Mouse (Mus musculus): ENCODE measurements around the gene Dpf3.

Dpf3 gene

DNA sequence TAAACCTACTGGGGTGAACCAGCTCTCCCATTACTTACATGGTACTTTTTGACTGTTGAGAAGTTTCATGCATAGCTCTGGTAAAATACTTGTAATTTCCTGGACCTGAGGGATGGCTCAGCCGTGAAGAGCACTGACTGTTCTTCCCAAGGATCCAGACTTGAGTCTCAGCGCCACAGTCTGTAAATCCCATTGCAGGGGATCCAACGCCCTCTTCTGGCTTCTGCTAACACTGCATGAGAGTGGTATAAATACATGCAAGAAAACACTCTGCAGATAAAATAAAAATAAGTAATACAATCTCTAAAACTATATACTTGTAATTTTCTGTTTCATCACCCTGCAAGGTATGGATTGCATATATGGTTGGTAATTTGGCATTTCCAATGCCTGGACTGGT is 10.4 kb upstream of the Dpf3 start:
- in situ Hi-C loops (cut with MboI; ENCODE audit: unreplicated experiment in 2 of 2), result loop anchor here (10.0 to 25.0 kb wide), 3 partner anchors 383 to 1011 kb away; no protein-coding TSS in a partner anchor

DNA sequence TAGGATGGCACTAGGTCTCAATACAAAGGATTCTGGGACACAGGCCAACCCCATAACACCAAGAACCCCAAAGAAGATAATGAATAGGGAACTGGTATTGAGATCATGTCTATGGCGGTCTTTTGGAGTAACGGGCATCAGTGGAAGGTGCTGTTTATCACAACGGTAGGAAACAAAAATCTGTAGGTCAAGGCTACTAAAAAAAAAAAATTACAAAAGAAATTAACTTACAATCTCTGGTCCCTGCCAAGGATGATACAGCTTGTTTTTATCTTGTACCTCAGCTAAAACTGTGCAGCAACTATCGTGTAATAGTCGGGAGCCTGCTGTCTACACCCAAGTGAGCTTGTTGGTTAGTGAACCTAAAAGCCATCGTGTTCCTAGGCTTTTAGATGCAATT is 9.2 kb upstream of the Dpf3 start:
- in situ Hi-C loops (cut with MboI; ENCODE audit: unreplicated experiment in 2 of 2), result loop anchor here (10.0 to 25.0 kb wide), 3 partner anchors 382 to 1009 kb away; no protein-coding TSS in a partner anchor

DNA sequence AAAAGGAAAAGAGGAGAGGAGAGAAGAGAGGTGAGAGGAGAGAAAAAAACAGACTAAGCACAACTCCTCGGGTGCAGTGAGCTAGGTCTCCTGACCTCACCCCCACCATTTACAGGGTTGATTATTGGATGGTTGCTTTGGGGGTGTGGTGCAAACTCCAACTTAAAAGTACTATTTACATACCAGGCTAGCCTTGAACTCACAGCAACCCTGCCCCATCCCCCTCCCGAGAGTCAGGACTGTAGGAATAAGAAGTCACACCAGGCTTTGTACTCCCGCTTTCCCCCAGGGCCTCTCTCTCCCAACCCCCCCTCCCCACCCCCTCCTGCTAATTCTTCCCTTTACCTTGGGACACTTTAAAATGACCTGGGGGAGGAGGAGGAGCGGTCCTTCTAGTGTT is 8.8 kb upstream of the Dpf3 start:
- in situ Hi-C loops (cut with MboI; ENCODE audit: unreplicated experiment in 2 of 2), result loop anchor here (10.0 to 25.0 kb wide), 3 partner anchors 382 to 1009 kb away; no protein-coding TSS in a partner anchor

DNA sequence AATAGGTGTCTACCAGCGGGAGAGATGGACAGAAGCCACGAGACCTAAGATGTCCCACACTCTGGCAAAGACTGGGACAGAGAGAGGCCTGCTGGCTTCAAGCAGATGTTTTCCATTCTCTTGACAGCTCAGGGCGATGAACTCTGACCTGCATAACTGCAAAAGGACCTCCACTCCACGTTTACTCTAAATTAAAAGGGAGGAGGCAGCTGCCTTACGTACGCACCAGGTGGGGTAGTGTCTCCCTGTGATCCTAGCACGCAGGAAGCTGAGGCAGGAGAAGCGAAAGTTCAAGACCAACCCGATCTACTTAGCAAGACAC is 8.4 kb upstream of the Dpf3 start:
- in situ Hi-C loops (cut with MboI; ENCODE audit: unreplicated experiment in 2 of 2), result loop anchor here (10.0 to 25.0 kb wide), 3 partner anchors 381 to 1009 kb away; no protein-coding TSS in a partner anchor

DNA sequence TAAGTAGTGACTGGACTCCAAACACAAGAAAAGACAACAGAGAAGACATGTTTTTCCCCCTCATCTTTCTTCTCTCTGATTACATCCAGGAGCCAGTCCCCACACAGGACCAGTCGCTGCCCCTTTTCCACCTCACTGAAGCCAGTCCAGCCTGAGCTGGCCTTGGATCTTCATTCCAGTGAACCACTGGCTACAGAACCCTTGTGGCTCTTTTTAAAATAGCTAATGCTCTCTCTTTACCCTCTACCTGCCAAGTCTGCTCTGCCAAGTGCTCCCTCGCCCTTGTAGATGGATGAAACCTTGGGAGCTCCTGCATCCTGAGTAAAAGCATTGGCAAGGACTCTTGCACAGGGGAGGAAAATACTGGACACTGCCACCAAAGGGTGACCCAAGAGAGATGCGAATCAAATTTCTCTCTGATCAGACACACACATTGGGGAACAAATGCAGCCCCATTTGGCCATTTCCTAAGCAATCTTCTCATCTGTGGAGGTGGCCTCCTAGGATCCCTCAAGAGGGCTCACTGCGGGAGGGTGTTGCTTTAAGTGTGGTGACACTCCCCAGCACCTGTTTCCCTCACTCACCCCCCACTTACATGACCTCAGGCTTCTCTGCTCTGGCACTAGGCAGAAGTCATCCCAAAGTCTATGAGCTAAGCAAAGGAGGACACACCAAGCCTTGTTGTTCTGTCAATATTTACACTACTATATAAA is 7.9 kb upstream of the Dpf3 start:
- in situ Hi-C loops (cut with MboI; ENCODE audit: unreplicated experiment in 2 of 2), result loop anchor here (10.0 to 25.0 kb wide), 3 partner anchors 381 to 1008 kb away; no protein-coding TSS in a partner anchor

DNA sequence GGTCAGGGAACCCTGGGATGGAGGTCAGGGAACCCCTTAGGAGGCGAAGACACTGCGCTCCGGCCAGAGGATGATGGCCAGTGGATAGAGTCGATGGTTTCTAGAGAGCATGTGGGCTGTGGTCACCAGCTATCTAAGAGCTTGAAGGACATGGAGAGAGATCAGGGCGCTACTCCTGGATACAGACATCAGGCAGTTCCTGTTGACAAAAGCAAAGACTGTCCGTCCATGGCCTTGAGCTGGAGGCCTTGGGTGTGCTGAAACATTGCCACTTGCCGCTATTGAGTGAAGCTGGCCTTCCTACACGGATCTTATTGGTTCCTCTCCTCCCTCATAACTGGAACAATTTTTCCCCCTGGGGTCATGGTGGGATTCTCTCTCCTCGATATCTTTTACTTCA is 6.7 kb upstream of the Dpf3 start:
- in situ Hi-C loops (cut with MboI; ENCODE audit: unreplicated experiment in 2 of 2), result loop anchor here (5.0 to 25.0 kb wide), 4 partner anchors 379 to 1007 kb away; no protein-coding TSS in a partner anchor

DNA sequence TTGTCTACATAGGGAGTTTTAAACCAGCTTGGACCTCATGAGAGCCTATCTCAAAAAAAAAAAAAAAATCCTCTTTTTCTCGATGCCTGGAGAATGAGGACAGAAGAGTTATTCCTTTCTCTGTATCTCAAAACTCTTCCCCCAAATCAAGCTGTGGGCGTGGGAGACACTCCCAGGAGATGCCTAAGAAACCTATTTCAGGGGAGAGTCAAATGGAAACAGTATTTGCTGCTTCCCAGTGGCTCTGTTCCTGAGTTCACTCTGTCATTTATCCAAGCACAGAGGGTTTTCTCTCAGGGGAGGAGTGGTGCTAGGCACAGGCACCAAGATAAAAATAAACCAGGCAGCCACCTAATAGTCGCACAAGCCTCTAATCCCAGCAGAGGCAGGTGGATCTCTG is 5.3 kb upstream of the Dpf3 start:
- in situ Hi-C loops (cut with MboI; ENCODE audit: unreplicated experiment in 2 of 2), result loop anchor here (5.0 to 25.0 kb wide), 4 partner anchors 378 to 1006 kb away; no protein-coding TSS in a partner anchor

DNA sequence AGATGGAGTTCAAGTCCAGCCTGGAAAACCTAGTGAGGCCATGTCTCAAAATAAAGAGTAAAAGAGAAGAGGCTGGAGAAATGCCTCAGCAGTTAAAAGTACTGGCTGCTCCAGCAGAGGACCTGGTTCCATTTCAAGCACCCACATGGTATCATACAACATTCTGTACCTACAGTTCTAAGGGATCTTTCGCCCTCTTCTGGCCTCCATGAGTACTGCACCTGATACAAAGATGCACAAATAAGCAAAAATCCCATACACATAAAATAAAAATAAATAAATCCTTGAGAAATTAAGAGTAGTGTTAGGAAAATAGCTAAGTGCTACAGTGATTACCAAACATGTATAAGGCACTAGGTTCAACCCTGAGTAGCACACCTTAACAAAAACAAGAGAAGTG is 4.1 kb upstream of the Dpf3 start:
- in situ Hi-C loops (cut with MboI; ENCODE audit: unreplicated experiment in 2 of 2), result loop anchor here (5.0 to 25.0 kb wide), 4 partner anchors 377 to 1004 kb away; no protein-coding TSS in a partner anchor

DNA sequence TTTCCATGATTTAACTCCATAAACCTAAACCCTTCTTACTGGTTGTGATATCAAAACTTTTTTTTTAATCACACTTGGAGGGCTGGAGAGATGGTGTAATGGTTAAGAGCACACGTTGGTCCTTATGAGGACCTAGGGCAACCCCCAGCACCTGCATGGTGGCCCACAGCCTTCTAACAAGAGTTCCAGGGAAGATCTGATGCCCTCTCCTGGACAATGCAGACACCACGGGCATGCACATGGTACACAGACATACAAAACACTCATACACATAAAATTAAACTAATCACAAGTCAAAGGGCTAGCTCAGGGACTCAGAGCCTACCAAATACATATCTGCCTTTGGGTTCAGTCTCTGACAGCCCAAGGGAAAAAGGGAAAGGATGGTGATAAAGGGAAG is 2.2 kb upstream of the Dpf3 start:
- in situ Hi-C loops (cut with MboI; ENCODE audit: unreplicated experiment in 2 of 2), result loop anchor here (5.0 to 25.0 kb wide), 4 partner anchors 375 to 1002 kb away; no protein-coding TSS in a partner anchor

DNA sequence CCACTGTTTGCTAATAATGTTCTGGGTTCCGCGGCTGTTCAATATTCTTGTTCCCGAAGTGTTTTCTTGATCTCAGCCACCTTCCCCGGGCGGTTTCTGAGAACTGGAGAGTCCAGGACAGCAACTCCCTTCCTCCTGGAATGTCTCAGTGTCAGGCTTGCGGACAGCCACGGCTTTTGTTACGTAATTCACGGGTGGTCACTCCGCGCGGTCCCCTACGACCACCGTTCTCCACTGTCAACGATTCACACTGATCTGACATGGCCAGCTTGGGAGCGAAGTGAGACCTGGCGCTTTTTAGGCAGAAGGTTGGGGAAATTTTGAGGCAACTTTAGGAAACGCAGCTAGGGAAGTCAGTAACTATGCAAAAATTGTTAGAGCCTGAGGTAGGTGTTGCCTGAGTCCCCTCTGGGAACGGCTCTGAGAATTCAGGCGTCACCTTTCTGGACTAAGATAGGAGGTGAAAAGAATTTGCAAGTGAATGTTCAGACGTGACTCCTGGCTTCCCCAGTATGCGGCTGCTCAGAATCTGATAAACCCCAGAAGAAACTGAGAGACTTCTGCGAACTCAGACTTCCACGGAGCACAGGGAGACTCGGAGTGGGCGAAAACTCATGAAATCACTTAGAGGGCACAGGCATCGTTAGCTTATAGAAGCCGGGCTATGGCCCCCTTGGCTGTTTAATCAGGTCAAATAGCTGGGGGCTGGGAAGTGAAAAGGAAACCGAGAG is 860 bp upstream of the Dpf3 start:
- in situ Hi-C loops (cut with MboI; ENCODE audit: unreplicated experiment in 2 of 2), result loop anchor here (25.0 kb wide), 2 partner anchors 776 to 1001 kb away; no protein-coding TSS in a partner anchor

DNA sequence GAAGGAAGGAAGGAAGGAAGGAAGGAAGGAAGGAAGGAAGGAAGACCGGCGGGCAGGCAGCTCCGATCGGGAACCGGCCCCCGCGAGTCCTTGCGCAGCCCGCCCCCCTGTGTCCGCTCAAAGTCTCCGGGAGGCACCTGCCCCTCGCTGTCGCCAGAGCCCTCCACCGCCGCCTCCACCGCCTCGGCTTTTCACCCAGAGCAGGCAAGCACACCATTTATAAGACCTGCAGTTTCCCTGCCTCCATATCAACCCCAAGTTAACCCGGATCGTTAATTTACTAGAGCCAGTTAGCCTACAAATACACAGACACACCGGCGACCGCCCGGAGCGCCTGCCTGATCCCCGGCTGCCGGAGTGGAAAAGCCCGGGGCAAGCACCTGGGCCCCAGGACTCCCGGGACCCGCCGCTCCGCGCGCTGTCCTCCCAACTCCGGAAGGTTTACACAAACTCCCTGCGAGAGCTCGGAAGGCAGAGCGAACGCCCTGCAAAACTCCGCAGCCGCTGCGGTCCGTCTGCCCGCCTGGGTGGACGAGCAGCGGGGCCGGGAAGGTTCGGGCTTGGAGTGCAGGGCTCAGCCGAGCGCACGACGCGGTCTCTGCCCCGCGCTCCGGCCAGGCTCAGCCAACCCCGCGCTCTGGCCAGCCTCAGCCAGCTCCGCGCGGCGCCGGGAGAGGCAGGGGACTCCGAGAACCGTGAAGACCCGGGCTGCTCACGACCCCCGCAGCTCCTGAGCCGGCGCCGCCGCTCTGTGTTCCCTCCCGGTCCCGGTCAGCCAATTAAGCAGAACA is 650 bp downstream of the Dpf3 start:
- in situ Hi-C loops (cut with MboI; ENCODE audit: unreplicated experiment in 2 of 2), result loop anchor here (25.0 kb wide), 2 partner anchors 775 to 1000 kb away; no protein-coding TSS in a partner anchor

DNA sequence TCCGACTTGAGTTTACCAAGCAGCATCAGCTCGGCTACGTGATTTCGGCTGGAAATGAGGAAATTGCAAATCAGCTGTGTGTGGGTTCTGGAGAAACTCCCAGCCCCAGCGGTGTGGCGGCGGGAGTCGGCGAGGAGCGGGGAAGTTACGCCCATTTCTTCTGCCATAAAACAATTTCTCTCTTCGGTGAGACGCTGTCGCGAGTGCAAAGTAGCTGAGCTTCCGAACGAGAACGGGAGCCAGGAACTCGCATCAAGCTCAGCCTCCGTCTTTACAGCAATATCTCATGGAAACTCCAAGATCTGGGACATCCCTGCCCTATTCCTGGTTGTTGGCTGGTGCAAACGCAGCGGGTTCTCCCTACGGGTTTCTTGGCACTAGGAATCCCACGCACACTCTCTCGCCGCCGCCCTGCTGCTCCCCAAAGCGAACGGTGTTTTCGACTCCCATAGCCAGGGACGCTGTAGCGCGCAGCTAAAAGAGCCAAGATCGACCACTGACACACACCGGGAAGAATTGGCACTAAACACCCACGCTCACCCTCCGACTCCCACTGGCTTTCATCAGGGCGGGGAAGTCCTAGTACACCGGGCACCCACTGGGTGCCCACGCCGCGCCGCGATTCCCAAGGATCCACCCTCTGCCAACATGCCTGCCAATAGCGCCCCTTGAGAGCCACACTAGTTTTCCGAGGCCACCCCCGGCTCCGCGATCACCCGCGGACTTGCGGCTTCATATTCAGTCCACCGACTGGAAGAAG is 1.4 kb downstream of the Dpf3 start:
- in situ Hi-C loops (cut with MboI; ENCODE audit: unreplicated experiment in 2 of 2), result loop anchor here (25.0 kb wide), 2 partner anchors 774 to 999 kb away; no protein-coding TSS in a partner anchor

DNA sequence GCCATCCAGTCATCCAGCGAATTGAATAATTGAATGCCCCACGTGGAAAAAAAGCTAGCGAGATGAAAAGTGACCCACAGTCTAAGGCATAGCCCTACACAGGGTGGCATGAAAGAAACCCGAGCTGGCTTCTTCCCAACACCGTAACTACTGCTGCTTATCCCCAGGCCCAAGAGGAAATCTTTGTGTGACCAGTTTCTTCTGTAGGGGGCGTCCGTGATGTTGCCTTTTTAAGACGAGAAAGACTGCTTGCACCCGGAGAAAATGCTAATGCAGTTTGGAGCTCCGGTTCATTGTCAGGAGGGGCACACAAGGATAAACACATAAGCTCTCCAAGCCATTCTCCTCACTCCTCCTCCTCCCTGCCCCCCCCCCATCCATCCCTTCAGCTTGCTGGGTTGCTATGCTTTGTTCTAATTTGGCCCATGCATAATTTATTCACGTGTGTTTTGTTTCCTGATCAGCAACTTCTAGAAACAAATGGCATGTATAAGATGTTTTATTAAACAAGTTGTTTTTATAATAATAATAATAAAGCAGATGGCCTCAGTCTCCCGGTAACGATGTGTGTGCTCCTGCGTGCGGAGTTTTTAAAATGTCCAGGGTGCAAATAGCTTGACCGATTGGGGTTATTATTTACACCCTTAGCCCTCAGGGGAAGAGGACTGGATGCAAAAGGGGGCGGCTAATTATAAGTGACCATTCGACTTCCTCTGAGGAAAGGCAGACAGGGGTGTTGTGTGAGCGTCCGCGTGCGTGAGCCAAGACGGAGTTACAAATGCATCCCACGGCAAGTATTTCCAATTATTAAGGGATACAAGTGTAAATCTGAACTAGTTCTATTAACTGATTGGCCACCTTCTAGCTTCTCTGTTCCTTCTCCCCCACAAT is 2.4 kb downstream of the Dpf3 start:
- in situ Hi-C loops (cut with MboI; ENCODE audit: unreplicated experiment in 2 of 2), result loop anchor here (25.0 kb wide), 2 partner anchors 773 to 998 kb away; no protein-coding TSS in a partner anchor

DNA sequence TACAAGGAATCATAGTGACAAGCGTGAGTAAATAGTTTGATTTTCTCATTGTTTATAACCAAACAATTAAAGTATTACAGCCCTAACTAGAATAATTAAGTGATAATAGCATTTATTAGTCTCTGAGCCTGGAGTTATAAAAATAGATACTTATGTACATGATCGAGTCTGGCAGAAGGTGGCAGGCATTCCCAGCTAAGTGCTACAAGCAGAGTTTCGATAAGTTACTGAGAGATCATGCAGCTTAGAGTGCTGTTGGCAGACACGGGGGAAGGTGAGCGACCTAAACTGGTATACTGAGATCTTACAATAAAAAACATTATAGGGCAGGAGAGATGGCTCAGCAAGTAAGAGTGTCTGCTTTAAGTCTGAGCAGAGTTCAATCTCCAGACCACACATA is 3.9 kb downstream of the Dpf3 start:
- in situ Hi-C loops (cut with MboI; ENCODE audit: unreplicated experiment in 2 of 2), result loop anchor here (25.0 kb wide), 2 partner anchors 771 to 996 kb away; no protein-coding TSS in a partner anchor

DNA sequence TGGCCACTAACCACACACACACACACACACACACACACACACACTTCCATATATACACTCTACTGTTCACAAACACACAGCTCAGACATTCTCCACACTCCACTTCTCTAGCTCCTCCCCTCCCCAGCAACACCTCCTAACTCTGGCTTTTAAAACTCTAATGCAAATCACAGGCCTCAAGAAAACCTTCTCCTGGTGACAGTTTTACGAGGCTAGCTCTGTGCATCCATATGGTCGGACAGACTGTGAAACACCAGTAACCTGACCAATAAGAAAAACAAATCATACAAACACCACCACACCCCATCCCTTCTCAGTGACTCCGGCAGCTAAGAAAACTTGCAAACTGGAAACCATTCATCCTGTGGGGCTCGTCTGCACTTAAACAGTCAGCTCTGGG is 6.1 kb downstream of the Dpf3 start:
- in situ Hi-C loops (cut with MboI; ENCODE audit: unreplicated experiment in 2 of 2), result loop anchor here (25.0 kb wide), 2 partner anchors 769 to 994 kb away; no protein-coding TSS in a partner anchor

DNA sequence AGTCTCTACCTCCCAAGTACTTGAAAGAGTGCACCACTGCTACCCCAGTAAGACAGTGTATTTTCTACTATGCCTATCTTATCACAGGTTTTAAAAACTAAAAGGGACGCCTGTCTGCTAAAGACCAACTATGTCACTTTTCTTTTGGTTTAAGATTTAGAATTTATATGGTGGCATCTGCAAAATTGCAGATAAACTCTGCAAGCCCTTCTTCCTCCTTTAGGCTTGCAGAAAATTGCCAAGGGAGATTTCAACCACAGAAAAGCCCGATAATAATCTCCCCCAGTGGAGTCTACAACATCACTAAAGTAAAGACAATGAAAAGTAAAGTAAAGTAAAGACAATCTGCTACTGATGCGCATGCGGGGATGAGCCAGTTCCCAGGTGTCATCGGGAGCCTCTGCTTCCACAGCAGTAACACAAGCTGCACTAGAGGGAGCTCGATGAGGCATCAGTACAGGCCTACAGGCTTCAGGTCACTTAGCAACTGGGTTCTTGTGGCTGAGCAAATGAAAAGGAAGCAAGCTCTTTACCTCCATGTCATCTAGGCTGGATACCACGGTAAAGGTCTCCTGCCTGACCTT is 7.6 kb downstream of the Dpf3 start:
- in situ Hi-C loops (cut with MboI; ENCODE audit: unreplicated experiment in 2 of 2), result loop anchor here (25.0 kb wide), 2 partner anchors 768 to 993 kb away; no protein-coding TSS in a partner anchor

DNA sequence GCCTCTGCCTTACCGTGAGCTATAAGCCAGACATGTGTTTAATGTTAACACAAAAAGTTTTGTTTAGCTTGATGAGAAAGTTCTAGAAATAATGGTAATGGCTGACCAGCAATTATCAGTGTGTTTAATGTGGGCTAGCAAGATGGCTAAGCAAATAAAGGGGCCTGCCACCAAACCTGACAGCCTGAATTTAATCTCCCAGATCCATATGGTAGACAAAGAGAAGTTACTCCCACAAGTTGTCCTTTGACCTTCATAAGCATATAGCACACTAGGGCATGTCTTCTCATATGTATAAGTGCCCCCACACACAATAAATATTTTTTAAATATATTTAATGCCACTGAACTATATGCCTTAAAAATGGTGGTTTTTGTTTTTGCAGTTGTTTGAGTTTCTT is 8.4 kb downstream of the Dpf3 start:
- in situ Hi-C loops (cut with MboI; ENCODE audit: unreplicated experiment in 2 of 2), result loop anchor here (25.0 kb wide), 2 partner anchors 767 to 992 kb away; no protein-coding TSS in a partner anchor

DNA sequence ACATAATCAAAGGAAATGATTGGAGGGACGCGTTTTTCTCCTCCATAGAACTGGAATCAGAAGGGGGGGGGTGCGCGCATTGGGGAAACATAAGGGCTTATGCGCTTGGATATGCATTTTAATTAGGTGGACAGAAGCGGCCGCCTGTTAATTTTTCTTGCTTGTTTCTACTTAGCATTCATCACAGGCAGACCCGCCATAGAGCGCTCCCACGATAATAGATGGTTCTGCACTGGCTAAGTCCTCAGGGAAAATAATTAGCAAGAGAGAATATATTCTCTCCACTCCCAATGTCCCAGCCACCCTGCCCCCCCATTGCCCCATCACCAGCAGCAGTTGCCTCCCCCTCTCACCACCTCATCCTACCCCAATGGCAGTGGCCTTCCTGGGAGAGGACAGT is 11.2 kb downstream of the Dpf3 start:
- in situ Hi-C loops (cut with MboI; ENCODE audit: unreplicated experiment in 2 of 2), result loop anchor here (25.0 kb wide), 2 partner anchors 764 to 989 kb away; no protein-coding TSS in a partner anchor

Data from v-Abl transformed pro-B cells (cell line).